Mouse (Mus musculus) neural tube, embryonic 15.5 days (tissue): ENCODE data around the gene Nptn. TPM values are rescaled to one million over a fixed set of nuclear protein-coding genes. Genes with fewer than 3 reads are reported as not detected.

Source experiments
- ATAC-seq: fragments of 200-750 bp; cut with Nextera tagmentation; 2 replicates; pipeline ENCODE4 v1.8.0; 2017; ENCODE audit warnings: mild to moderate bottlenecking, moderate TSS enrichment, moderate library complexity; ENCODE audit not compliant: low FRiP score
- H3K27ac ChIP-seq: fragments of 300-500 bp; sonication (generic); replicated peaks from 2 replicates; pipeline ENCODE4 v1.5.1; 2015; ENCODE audit warnings: mild to moderate bottlenecking, inconsistent platforms
- H3K27me3 ChIP-seq: fragments of 300-500 bp; sonication (generic); replicated peaks from 2 replicates; pipeline ENCODE4 v1.6.1; 2015; ENCODE audit warnings: inconsistent platforms
- H3K36me3 ChIP-seq: fragments of 300-500 bp; sonication (generic); 2 replicates; pipeline ENCODE4 v1.6.1; 2015; ENCODE audit warnings: inconsistent platforms
- H3K4me1 ChIP-seq: fragments of 300-500 bp; sonication (generic); 2 replicates; pipeline ENCODE4 v1.6.1; 2015; ENCODE audit warnings: inconsistent platforms
- H3K4me2 ChIP-seq: fragments of 300-500 bp; sonication (generic); 2 replicates; pipeline ENCODE4 v1.6.1; 2015; ENCODE audit warnings: inconsistent platforms, mild to moderate bottlenecking, moderate library complexity
- H3K4me3 ChIP-seq: fragments of 300-500 bp; sonication (generic); replicated peaks from 2 replicates; pipeline ENCODE4 v1.5.1; 2015; ENCODE audit warnings: mild to moderate bottlenecking, inconsistent platforms
- H3K9ac ChIP-seq: fragments of 300-500 bp; sonication (generic); replicated peaks from 2 replicates; pipeline ENCODE4 v1.6.1; 2015; ENCODE audit warnings: mild to moderate bottlenecking, inconsistent platforms
- H3K9me3 ChIP-seq: fragments of 300-500 bp; sonication (generic); replicated peaks from 2 replicates; pipeline ENCODE4 v1.6.1; 2016; ENCODE audit warnings: inconsistent platforms
- WGBS: fragments of 180-500 bp; shearing (Covaris S2); methylation state at CpG from one replicate; pipeline ENCODE4 v1.1.7; 2015; ENCODE audit warnings: mixed read lengths; 5-methylcytosine and 5-hydroxymethylcytosine counted together
- polyA plus RNA-seq: library from polyadenylated mRNA; unstranded; fragments of >200 nt; fragmentation: Nextera tagmentation; extraction: Ambion mirVana; gene quantifications from 2 replicates; pipeline ENCODE4 v1.2.1, GENCODE M21; 2015

Gene Nptn
- polyA plus RNA-seq, 1 experiment from 2014 or later, result 219 TPM

DNA sequence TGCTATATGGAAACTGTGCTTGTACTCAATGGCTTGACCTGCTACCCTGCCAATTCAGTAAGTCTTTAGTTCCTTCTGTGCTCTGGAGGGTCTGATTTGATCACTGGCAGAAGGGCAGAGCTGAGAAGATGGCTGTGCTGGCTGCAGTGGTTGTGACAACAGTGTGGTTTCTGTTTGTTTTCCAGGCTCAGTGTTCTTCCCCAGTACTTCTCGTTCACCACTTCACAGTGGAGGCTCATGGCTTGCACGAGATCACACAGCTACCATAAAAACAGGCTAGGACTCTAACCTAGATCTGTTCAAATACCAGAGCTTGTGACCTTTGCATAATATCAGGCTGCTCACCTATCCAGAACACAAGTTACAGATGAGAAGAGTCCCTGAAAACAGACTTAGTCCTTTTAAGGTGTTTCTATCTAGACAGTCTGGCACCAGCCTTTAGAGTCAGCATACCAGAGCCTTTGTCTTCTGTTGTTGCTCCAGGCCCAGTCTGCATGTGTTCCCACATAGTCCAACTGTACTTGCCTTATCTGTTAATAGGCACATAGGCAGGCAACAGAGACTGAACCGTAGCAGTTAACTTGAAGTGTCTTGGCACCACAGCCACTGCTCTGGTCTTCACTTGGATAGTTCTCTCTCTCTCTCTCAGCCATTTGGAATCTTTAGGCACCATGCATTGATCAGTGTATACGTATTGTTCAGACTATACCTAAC, 76.7 kb downstream of the Nptn start:
- Histone ChIP-seq H3K4me2 (no peak overlapping the region), H3K9ac (no peak overlapping the region), H3K27ac (no peak overlapping the region), H3K27me3 (no peaks in the 10 kb centered on the region), H3K9me3 (no peaks in the 10 kb centered on the region), H3K36me3 (peaks cover 27% of the 10 kb centered on the region), H3K4me3 (no peak overlapping the region), H3K4me1 (no peaks in the 10 kb centered on the region)
- ATAC-seq, result no peak
- 94% methylated on average over 4 of the region's 4 CpGs for WGBS

- no peaks in the 10 kb centered on the region for H3K27me3 ChIP-seq
- H3K4me2 ChIP-seq, result no peak overlapping the region
- H3K4me1 ChIP-seq, result no peaks in the 10 kb centered on the region
- H3K4me3 ChIP-seq, result no peak overlapping the region
- H3K36me3 ChIP-seq, result peaks cover 30% of the 10 kb centered on the region
- no peak overlapping the region for H3K27ac ChIP-seq
- 94% methylated on average over 3 of the region's 3 CpGs for WGBS
- no peak overlapping the region for H3K9ac ChIP-seq
- no peak for ATAC-seq
- H3K9me3 ChIP-seq, result no peaks in the 10 kb centered on the region
These were observed 77.3 kb downstream of the Nptn start for GRCm38 (mm10) chr9:58659331-58659730.

DNA sequence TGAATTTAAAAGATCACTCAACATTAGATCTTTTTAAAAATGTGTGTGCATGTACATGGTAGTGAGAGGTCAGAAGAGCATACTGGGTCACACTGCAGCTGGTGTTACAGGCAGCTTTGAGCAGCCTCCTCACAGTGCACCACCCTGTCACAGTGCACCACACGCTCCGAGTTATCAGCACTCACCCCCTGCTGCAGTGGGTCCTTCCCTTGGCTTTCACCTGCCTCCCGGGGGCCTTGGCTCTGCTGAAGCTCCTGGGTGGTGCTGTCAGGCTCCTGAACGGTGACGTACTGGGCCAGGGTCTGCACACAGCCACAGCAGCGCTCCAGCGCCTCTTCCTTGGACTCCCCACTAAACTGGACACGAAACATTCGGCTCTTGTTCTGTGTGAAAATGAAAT, 77.9 kb downstream of the Nptn start:
- ATAC-seq, result no peak
- H3K9me3 ChIP-seq, result no peaks in the 10 kb centered on the region
- no peaks in the 10 kb centered on the region for H3K4me1 ChIP-seq
- 88% methylated on average over 9 of the region's 9 CpGs for WGBS
- no peak overlapping the region for H3K4me3 ChIP-seq
- no peak overlapping the region for H3K27ac ChIP-seq
- H3K9ac ChIP-seq, result no peak overlapping the region
- H3K27me3 ChIP-seq, result no peaks in the 10 kb centered on the region
- H3K4me2 ChIP-seq, result no peak overlapping the region
- H3K36me3 ChIP-seq, result peaks cover 32% of the 10 kb centered on the region

DNA sequence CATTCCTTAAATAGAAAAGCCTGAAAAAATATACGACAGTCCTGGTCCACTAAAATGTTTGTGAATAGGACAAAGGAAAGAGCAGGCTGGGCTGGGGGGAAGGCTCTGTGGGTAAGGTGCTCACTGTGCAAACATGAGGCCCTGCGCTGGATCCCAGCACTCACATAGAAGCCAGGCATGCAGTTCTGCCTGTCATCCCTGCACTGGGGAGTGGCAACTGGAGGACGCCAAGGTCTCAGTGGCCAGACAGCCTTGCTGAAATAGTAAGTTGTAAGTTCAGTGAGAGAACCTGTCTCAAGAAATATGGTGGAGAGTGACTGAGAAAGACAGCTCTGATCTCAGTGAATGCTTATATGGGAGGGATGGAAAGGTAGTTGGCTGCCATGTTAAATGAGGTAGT, 78.6 kb downstream of the Nptn start:
- Histone ChIP-seq H3K4me1 (no peaks in the 10 kb centered on the region), H3K9me3 (no peaks in the 10 kb centered on the region), H3K4me2 (no peak overlapping the region), H3K4me3 (no peak overlapping the region), H3K27me3 (no peaks in the 10 kb centered on the region), H3K9ac (no peak overlapping the region), H3K36me3 (peaks cover 32% of the 10 kb centered on the region), H3K27ac (no peak overlapping the region)
- 90% methylated on average over 3 of the region's 3 CpGs for WGBS
- ATAC-seq, result no peak

DNA sequence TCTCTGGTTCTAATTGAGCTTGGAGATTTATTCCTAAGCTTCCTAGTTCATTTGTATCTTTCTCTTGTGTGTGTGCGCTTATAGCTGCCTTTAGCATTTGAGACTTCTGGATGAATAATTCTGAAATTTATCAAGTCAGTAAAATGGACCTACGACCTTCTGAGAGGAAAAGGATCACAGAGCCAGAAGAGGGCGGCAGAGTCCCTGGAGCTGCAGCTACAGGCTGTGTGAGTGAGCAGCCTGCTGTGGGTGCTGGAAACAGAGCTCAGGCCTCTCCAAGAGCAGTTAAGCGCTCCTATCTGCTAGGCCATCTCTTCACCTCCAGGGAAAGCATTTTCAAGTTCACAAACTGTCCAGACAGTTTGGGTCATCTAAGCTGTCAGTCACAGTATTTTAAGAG, 80.0 kb downstream of the Nptn start:
- Histone ChIP-seq H3K4me3 (no peak overlapping the region), H3K27ac (no peak overlapping the region), H3K36me3 (peaks cover 32% of the 10 kb centered on the region), H3K4me2 (no peak overlapping the region), H3K4me1 (no peaks in the 10 kb centered on the region), H3K9me3 (no peaks in the 10 kb centered on the region), H3K9ac (no peak overlapping the region), H3K27me3 (no peaks in the 10 kb centered on the region)
- WGBS, result 87% methylated on average over 4 of the region's 4 CpGs
- no peak for ATAC-seq

- peaks cover 32% of the 10 kb centered on the region for H3K36me3 ChIP-seq
- H3K27me3 ChIP-seq, result no peaks in the 10 kb centered on the region
- H3K27ac ChIP-seq, result no peak overlapping the region
- no peak overlapping the region for H3K4me2 ChIP-seq
- no peak overlapping the region for H3K9ac ChIP-seq
- no peaks in the 10 kb centered on the region for H3K9me3 ChIP-seq
- H3K4me1 ChIP-seq, result no peaks in the 10 kb centered on the region
- H3K4me3 ChIP-seq, result no peak overlapping the region
- no peak for ATAC-seq
- 92% methylated on average over 3 of the region's 3 CpGs for WGBS
These were observed 80.8 kb downstream of the Nptn start for GRCm38 (mm10) chr9:58662791-58663190.

DNA sequence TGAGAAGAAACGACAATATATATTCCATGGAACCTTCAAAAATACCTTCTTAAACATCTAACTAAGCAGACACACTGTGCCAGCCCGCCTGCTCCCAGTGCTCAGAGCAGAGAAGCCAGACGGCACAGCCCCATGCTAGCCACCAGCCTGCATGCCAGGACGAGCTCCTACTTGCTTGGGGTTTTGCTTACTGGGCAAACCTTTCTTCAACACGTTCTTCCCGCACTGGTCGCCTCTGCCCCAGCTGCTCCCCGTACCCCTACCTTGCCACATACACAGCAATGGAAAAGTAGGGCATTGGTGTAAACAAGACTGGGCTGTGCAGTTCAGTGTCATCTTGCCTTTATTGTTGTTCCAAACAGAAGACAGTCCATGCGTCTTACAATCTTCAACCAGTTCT, 83.5 kb downstream of the Nptn start:
- ATAC-seq, result no peak
- H3K27me3 ChIP-seq, result no peaks in the 10 kb centered on the region
- no peak overlapping the region for H3K27ac ChIP-seq
- no peaks in the 10 kb centered on the region for H3K9me3 ChIP-seq
- 91% methylated on average over 9 of the region's 9 CpGs for WGBS
- peaks cover 29% of the 10 kb centered on the region for H3K36me3 ChIP-seq
- no peaks in the 10 kb centered on the region for H3K4me1 ChIP-seq
- no peak overlapping the region for H3K4me2 ChIP-seq
- H3K9ac ChIP-seq, result no peak overlapping the region
- H3K4me3 ChIP-seq, result no peak overlapping the region

DNA sequence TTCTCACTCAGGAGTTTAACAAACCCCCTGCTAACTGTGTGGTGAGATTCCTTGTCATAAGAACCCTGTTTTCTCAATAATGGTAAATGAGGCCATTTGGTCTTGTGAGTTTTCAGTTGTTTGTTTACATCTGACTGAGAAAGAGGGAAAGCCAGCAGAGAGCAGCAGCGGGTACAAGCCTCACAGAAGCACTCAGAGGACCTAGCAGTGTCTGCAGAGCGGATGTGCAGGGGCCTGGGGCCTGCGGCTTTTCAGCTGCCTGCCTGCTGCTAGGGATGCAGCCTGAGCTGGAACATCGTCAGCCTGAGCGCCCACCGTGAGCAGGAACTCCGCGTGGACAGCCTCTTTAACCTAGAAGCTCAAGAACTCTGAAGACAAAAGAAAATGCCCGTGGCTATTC, 84.2 kb downstream of the Nptn start:
- no peak overlapping the region for H3K4me2 ChIP-seq
- H3K9ac ChIP-seq, result no peak overlapping the region
- H3K4me1 ChIP-seq, result no peaks in the 10 kb centered on the region
- no peak overlapping the region for H3K4me3 ChIP-seq
- H3K27ac ChIP-seq, result no peak overlapping the region
- H3K36me3 ChIP-seq, result peaks cover 25% of the 10 kb centered on the region
- WGBS, result 62% methylated on average over 9 of the region's 9 CpGs
- H3K9me3 ChIP-seq, result no peaks in the 10 kb centered on the region
- ATAC-seq, result no peak
- no peaks in the 10 kb centered on the region for H3K27me3 ChIP-seq

GRCm38 (mm10) chr9:58667244-58667643, 85.2 kb downstream of the Nptn start:
- no peak for ATAC-seq
- H3K9me3 ChIP-seq, result no peaks in the 10 kb centered on the region
- H3K27me3 ChIP-seq, result no peaks in the 10 kb centered on the region
- no peak overlapping the region for H3K4me3 ChIP-seq
- H3K36me3 ChIP-seq, result peaks cover 15% of the 10 kb centered on the region
- H3K4me1 ChIP-seq, result no peaks in the 10 kb centered on the region
- H3K4me2 ChIP-seq, result no peak overlapping the region
- H3K9ac ChIP-seq, result no peak overlapping the region
- WGBS, result 68% methylated on average over 9 of the region's 9 CpGs
- H3K27ac ChIP-seq, result no peak overlapping the region

DNA sequence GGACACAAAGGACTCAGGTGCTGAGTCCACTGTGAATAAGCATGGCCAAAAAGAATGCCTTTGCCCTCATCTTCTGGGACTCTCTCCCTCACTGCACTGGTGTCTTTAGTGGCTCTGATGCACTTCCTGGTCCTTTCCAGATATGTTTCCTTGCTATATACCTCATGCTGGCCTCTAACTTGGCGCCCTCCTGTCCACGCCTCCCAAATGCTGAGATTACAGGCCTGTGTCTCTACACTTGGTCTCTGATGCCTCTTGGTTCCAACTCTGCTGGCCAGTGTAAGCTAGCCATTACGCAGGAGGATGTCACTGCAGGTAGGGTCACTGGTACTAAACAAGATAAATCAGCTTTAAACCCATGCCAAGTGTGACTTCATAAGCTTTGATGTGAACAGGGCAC, 86.1 kb downstream of the Nptn start:
- H3K9ac ChIP-seq, result no peak overlapping the region

DNA sequence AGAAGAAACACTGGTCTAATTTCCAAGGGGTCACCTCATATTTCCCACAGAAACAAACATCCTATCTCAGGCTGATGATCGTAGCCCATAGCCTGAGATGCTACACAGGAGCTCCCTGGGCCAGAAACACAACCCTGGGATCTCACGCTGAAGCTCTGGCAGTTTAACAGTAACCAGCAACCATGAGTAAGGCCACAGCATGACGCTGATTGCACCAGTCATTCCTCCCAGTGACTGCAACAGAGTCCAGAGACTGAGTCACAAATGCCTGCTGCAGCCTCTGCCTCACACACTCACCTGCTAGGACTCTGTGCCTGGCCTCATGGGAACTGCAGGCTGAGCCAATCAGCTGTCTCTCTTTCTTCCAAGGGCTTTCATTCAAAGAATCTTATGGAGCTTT, 87.0 kb downstream of the Nptn start:
- H3K4me3 ChIP-seq, result no peak overlapping the region
- no peaks in the 10 kb centered on the region for H3K9me3 ChIP-seq
- peaks cover 5% of the 10 kb centered on the region; the same call in 1 of the 2 replicates for H3K36me3 ChIP-seq
- no peaks in the 10 kb centered on the region for H3K27me3 ChIP-seq
- no peak overlapping the region for H3K27ac ChIP-seq
- no peak overlapping the region for H3K4me2 ChIP-seq
- no peaks in the 10 kb centered on the region for H3K4me1 ChIP-seq
- WGBS, result 58% methylated on average over 3 of the region's 3 CpGs
- H3K9ac ChIP-seq, result no peak overlapping the region
- no peak for ATAC-seq

More for the DNA sequence above, 86.1 kb downstream of the Nptn start:
- WGBS, result 93% methylated on average over 3 of the region's 3 CpGs
- no peak for ATAC-seq
- Histone ChIP-seq H3K27me3 (no peaks in the 10 kb centered on the region), H3K27ac (no peak overlapping the region), H3K4me2 (no peak overlapping the region), H3K4me3 (no peak overlapping the region), H3K9me3 (no peaks in the 10 kb centered on the region), H3K4me1 (no peaks in the 10 kb centered on the region), H3K36me3 (peaks cover 7% of the 10 kb centered on the region)

DNA sequence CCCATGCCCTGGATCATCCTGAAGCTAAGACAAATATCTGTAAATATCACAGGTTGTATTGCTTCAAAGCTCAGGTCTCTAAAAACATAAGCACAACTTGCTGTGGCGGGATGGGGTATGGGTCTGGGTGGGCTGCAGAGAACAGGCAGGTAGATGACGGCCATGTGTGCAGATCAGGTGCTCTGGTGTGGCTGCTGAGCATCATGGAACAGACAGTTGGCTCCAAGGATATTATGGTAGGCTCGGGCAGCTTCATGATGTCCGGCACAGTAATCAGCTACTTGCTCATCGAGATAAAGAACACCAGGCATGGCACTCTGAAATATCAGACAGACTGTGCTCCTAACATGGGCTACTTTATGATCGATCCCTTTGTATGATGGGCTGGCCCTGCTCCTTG, 87.8 kb downstream of the Nptn start:
- Histone ChIP-seq H3K27ac (no peak overlapping the region), H3K9ac (no peak overlapping the region), H3K4me1 (no peaks in the 10 kb centered on the region), H3K4me3 (no peak overlapping the region), H3K36me3 (no peaks in the 10 kb centered on the region), H3K9me3 (no peaks in the 10 kb centered on the region), H3K4me2 (no peak overlapping the region), H3K27me3 (no peaks in the 10 kb centered on the region)
- 91% methylated on average over 6 of the region's 6 CpGs for WGBS
- ATAC-seq, result no peak
